9 mouse cellular contexts compared by ENCODE assay signal in genomic region chr13:112311611-112312010, GRCm38 (mm10). TPM values are rescaled to one million over a fixed set of nuclear protein-coding genes. Genes with fewer than 3 reads are reported as not detected.
DNase-seq lines count a peak whose midpoint lies in the region; ATAC-seq and TF ChIP-seq lines count a peak whose summit lies in the region.
"Not testable (repeated sequence)": the region's sequence is repeated elsewhere in the genome, so short reads cannot be mapped to it uniquely, and the experiment has no call there.
"Had no signal": no experiment of that assay in that cellular context is flagged by ENCODE, and none has a peak within 500 bp of the region (broad histone marks: within the 10 kb centered on the region; RNA-seq: fewer than 3 reads in every experiment).

No protein-coding gene starts in this region.

- TF ChIP-seq POLR2A in embryonic fibroblast, embryonic 13.5 days (IDR thresholded peaks at IDR 0.05; ENCODE audit: low read depth, low read length) = not testable (repeated sequence)

- not testable (repeated sequence) for H3K36me3 ChIP-seq in heart, embryonic 13.5 days; heart, postnatal 0 days (replicated peaks; ENCODE audit: control insufficient read depth, insufficient read depth, low read length)

- peak overlapping the region; percentile 92 for H3K27ac ChIP-seq in embryonic fibroblast, embryonic 13.5 days (ENCODE audit: insufficient read depth, low read length)
- peak overlapping the region; percentile 50 for H3K27ac ChIP-seq in heart, embryonic 13.5 days (replicated peaks)
- H3K27ac ChIP-seq in heart, postnatal 0 days (ENCODE audit: low read depth) = peak overlapping the region; percentile 61

- not testable (repeated sequence) for H3K4me1 ChIP-seq in embryonic fibroblast, embryonic 13.5 days (ENCODE audit: control insufficient read depth, insufficient read depth, low read length); heart, postnatal 0 days (ENCODE audit: control insufficient read depth, insufficient read depth)
- H3K4me1 ChIP-seq in heart, embryonic 13.5 days = peaks cover 30% of the 10 kb centered on the region

- H3K4me2 ChIP-seq in heart, embryonic 13.5 days = 0 out of 2 replicates have a peak overlapping the region, but pooled peaks have one; percentile 3
- not testable (repeated sequence) for H3K4me2 ChIP-seq in heart, postnatal 0 days (ENCODE audit: low read depth, low read length)

- not testable (repeated sequence) for H3K9ac ChIP-seq in heart, embryonic 13.5 days; heart, postnatal 0 days (replicated peaks; ENCODE audit: low read depth, low read length)

- not testable (repeated sequence) for TF ChIP-seq CTCF in embryonic fibroblast, embryonic 13.5 days (IDR thresholded peaks at IDR 0.05; ENCODE audit: borderline replicate concordance, insufficient read depth, low read length); heart, postnatal 0 days (IDR thresholded peaks at IDR 0.05; ENCODE audit: low read depth)

- DNase-seq in 3T3-L1 (ENCODE audit: low read depth, low spot score) = peak; percentile 66
- DNase-seq in adrenal gland, adult 8-10 months = peak; percentile 29
- not testable (repeated sequence) for DNase-seq in heart, postnatal 0 days (ENCODE audit: low spot score)
- DNase-seq in kidney, postnatal 14 days = peak; percentile 13

- H3K27me3 ChIP-seq in heart, embryonic 13.5 days (replicated peaks); heart, postnatal 0 days (ENCODE audit: control insufficient read depth, insufficient read depth, low read length): not testable (repeated sequence)

- not testable (repeated sequence) for H3K9me3 ChIP-seq in heart, embryonic 13.5 days; heart, postnatal 0 days (replicated peaks; ENCODE audit: control insufficient read depth, low read length)

- not testable (repeated sequence) for H3K4me3 ChIP-seq in embryonic fibroblast, embryonic 13.5 days (ENCODE audit: insufficient read depth, low read length); heart, embryonic 13.5 days; heart, postnatal 0 days (ENCODE audit: low read depth, low read length)

- not testable (repeated sequence) for TF ChIP-seq EP300 in heart, postnatal 0 days (IDR thresholded peaks at IDR 0.05; ENCODE audit: low read depth)

- ATAC-seq in heart, embryonic 13.5 days (ENCODE audit: extremely low read depth, insufficient number of reproducible peaks, low FRiP score, low TSS enrichment) = not testable (repeated sequence)
- peak; percentile 30; the same call in 1 of the 2 replicates for ATAC-seq in heart, postnatal 0 days (ENCODE audit: insufficient read depth, low read depth)

- 27% methylated on average over 3 of the region's 3 CpGs for WGBS in heart, embryonic 13.5 days
- WGBS in heart, postnatal 0 days = 13% methylated on average over 3 of the region's 3 CpGs

RNA-seq across cellular contexts. Expression of gene Ankrd55, which starts 23.4 kb away (rescaled TPM):
- total RNA-seq in adrenal gland, adult 8-10 months (2022) = 1 to 10 TPM; 2.0 to 4.1 (median 2.9) TPM
- 0.74 and 1.9 TPM in 2 replicates for polyA plus RNA-seq in embryonic fibroblast, embryonic 13.5 days (2011; ENCODE audit: insufficient read length, low read depth, missing spikeins)
- polyA plus RNA-seq in heart, embryonic 13.5 days (2015; fragmentation: Nextera tagmentation; extraction: Ambion mirVana) = 0.07 and 0.14 TPM in 2 replicates
- not detected in 2 replicates for total RNA-seq in heart, postnatal 0 days (2014; rRNA removed; ENCODE audit: low replicate concordance)
- polyA plus RNA-seq in heart, postnatal 0 days (2015; fragmentation: Nextera tagmentation; extraction: Ambion mirVana) = 0.05 and 0.07 TPM in 2 replicates
- total RNA-seq: common myeloid progenitor, adult 5-6 weeks; gastrocnemius, postnatal 10 days; heart, postnatal 4 days had no signal
